Mouse (Mus musculus) forebrain, embryonic 15.5 days (tissue): ENCODE measurements around the gene Lrmp. TPM values are rescaled to one million over a fixed set of nuclear protein-coding genes. Genes with fewer than 3 reads are reported as not detected.
"Not testable (repeated sequence)": the region's sequence is repeated elsewhere in the genome, so short reads cannot be mapped to it uniquely, and the experiment has no call there.

Experiments used
- ATAC-seq: fragments of 200-750 bp; cut with Nextera tagmentation; replicated peaks from 2 replicates; pipeline ENCODE4 v1.8.0; 2017; ENCODE audit warnings: mild to moderate bottlenecking, moderate TSS enrichment, moderate library complexity
- H3K27ac ChIP-seq: fragments of 300-500 bp; sonication (generic); replicated peaks from 2 replicates; pipeline ENCODE4 v1.5.1; 2015; ENCODE audit warnings: mild to moderate bottlenecking, inconsistent platforms
- H3K27me3 ChIP-seq: fragments of 300-500 bp; sonication (generic); 2 replicates; pipeline ENCODE4 v1.6.1; 2015; ENCODE audit warnings: inconsistent platforms
- H3K36me3 ChIP-seq: fragments of 300-500 bp; sonication (generic); 2 replicates; pipeline ENCODE4 v1.6.1; 2015; ENCODE audit warnings: mild to moderate bottlenecking, inconsistent platforms
- H3K4me1 ChIP-seq: fragments of 300-500 bp; sonication (generic); 2 replicates; pipeline ENCODE4 v1.6.1; 2015; ENCODE audit warnings: inconsistent platforms
- H3K4me2 ChIP-seq: fragments of 300-500 bp; sonication (generic); replicated peaks from 2 replicates; pipeline ENCODE4 v1.6.1; 2015; ENCODE audit warnings: mild to moderate bottlenecking, inconsistent platforms
- H3K4me3 ChIP-seq: fragments of 300-500 bp; sonication (generic); 2 replicates; pipeline ENCODE4 v1.5.1; 2015; ENCODE audit warnings: mild to moderate bottlenecking, inconsistent platforms
- H3K9ac ChIP-seq: fragments of 300-500 bp; sonication (generic); replicated peaks from 2 replicates; pipeline ENCODE4 v1.6.1; 2015; ENCODE audit warnings: mild to moderate bottlenecking, inconsistent platforms
- H3K9me3 ChIP-seq: fragments of 300-500 bp; sonication (generic); 2 replicates; pipeline ENCODE4 v1.6.1; 2016; ENCODE audit warnings: inconsistent platforms
- WGBS: fragments of 180-500 bp; shearing (Covaris S2); methylation state at CpG from one replicate; pipeline ENCODE4 v1.1.7; 2015; ENCODE audit warnings: mixed read lengths; 5-methylcytosine and 5-hydroxymethylcytosine counted together
- polyA plus RNA-seq: library from polyadenylated mRNA; unstranded; fragments of >200 nt; fragmentation: Nextera tagmentation; extraction: Ambion mirVana; gene quantifications from 2 replicates; pipeline ENCODE4 v1.2.1, GENCODE M21; 2015

The Lrmp gene
- polyA plus RNA-seq, 1 experiment from 2014 or later, result 0.69 TPM

GRCm38 (mm10) chr6:145125591-145126113 lies 10.2 kb downstream of the Lrmp start:
- 66% methylated on average over 7 of the region's 7 CpGs for WGBS
- Histone ChIP-seq H3K9me3 (no peaks in the 10 kb centered on the region), H3K27me3 (no peaks in the 10 kb centered on the region), H3K4me1 (no peaks in the 10 kb centered on the region), H3K4me2 (no peak overlapping the region), H3K9ac (no peak overlapping the region), H3K36me3 (no peaks in the 10 kb centered on the region), H3K4me3 (no peak overlapping the region), H3K27ac (no peak overlapping the region)
- ATAC-seq, result no peak

DNA sequence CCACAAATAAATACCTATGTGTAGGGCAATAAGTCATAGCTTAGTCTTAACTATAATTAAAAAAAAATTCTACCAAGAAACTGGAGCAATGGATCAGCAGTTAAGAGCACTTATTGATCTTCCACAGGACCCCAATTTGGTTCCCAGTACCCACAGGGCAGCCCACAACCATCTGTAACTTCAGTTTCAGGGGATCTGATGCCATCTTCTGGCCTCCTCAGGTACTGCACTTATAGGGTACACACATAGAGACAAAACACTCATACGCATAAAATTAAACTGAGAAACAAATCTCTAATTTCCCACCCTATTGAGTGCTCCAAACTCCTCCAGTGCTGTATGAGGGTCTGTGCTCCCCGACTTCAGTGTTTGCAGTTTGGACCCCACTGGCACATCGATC lies 12.2 kb downstream of the Lrmp start:
- H3K27me3 ChIP-seq, result no peaks in the 10 kb centered on the region
- no peaks in the 10 kb centered on the region for H3K4me1 ChIP-seq
- H3K4me2 ChIP-seq, result no peak overlapping the region
- H3K4me3 ChIP-seq, result no peak overlapping the region
- no peaks in the 10 kb centered on the region for H3K9me3 ChIP-seq
- H3K27ac ChIP-seq, result no peak overlapping the region
- ATAC-seq, result no peak
- H3K36me3 ChIP-seq, result no peaks in the 10 kb centered on the region
- 96% methylated on average over 3 of the region's 3 CpGs for WGBS
- no peak overlapping the region for H3K9ac ChIP-seq

- H3K4me2 ChIP-seq, result no peak overlapping the region
- no peak for ATAC-seq
- H3K9ac ChIP-seq, result no peak overlapping the region
- 79% methylated on average over 4 of the region's 4 CpGs for WGBS
- H3K4me1 ChIP-seq, result no peaks in the 10 kb centered on the region
- no peak overlapping the region for H3K4me3 ChIP-seq
- no peaks in the 10 kb centered on the region for H3K36me3 ChIP-seq
- H3K27ac ChIP-seq, result no peak overlapping the region
- H3K27me3 ChIP-seq, result no peaks in the 10 kb centered on the region
- no peaks in the 10 kb centered on the region for H3K9me3 ChIP-seq
Measured at GRCm38 (mm10) chr6:145129563-145129962, 14.1 kb downstream of the Lrmp start.

GRCm38 (mm10) chr6:145131991-145132390 lies 16.5 kb downstream of the Lrmp start:
- H3K27me3 ChIP-seq, result no peaks in the 10 kb centered on the region
- no peak for ATAC-seq
- WGBS, result 89% methylated on average over 5 of the region's 5 CpGs
- H3K4me3 ChIP-seq, result no peak overlapping the region
- no peaks in the 10 kb centered on the region for H3K36me3 ChIP-seq
- H3K9ac ChIP-seq, result no peak overlapping the region
- H3K27ac ChIP-seq, result no peak overlapping the region
- no peaks in the 10 kb centered on the region for H3K4me1 ChIP-seq
- no peak overlapping the region for H3K4me2 ChIP-seq
- no peaks in the 10 kb centered on the region for H3K9me3 ChIP-seq

- not testable (repeated sequence) for H3K4me2 ChIP-seq, H3K27me3 ChIP-seq, H3K9me3 ChIP-seq, ATAC-seq, H3K4me1 ChIP-seq, H3K27ac ChIP-seq, H3K9ac ChIP-seq, H3K4me3 ChIP-seq, H3K36me3 ChIP-seq
- WGBS, result 79% methylated on average over 5 of the region's 5 CpGs
Measured at GRCm38 (mm10) chr6:145132969-145133368, 17.5 kb downstream of the Lrmp start.

GRCm38 (mm10) chr6:145135295-145135694 lies 19.8 kb downstream of the Lrmp start:
- H3K9me3 ChIP-seq, result no peaks in the 10 kb centered on the region
- H3K27me3 ChIP-seq, result no peaks in the 10 kb centered on the region
- no peak overlapping the region for H3K9ac ChIP-seq
- H3K4me2 ChIP-seq, result no peak overlapping the region
- no peaks in the 10 kb centered on the region for H3K4me1 ChIP-seq
- no peak overlapping the region for H3K27ac ChIP-seq
- H3K36me3 ChIP-seq, result no peaks in the 10 kb centered on the region
- ATAC-seq, result no peak
- WGBS, result 73% methylated on average over 3 of the region's 3 CpGs
- no peak overlapping the region for H3K4me3 ChIP-seq

GRCm38 (mm10) chr6:145135804-145136203 lies 20.4 kb downstream of the Lrmp start:
- no peak for ATAC-seq
- H3K27ac ChIP-seq, result no peak overlapping the region
- WGBS, result 89% methylated on average over 9 of the region's 9 CpGs
- no peak overlapping the region for H3K9ac ChIP-seq
- H3K36me3 ChIP-seq, result no peaks in the 10 kb centered on the region
- no peak overlapping the region for H3K4me3 ChIP-seq
- no peak overlapping the region for H3K4me2 ChIP-seq
- H3K9me3 ChIP-seq, result no peaks in the 10 kb centered on the region
- H3K27me3 ChIP-seq, result no peaks in the 10 kb centered on the region
- no peaks in the 10 kb centered on the region for H3K4me1 ChIP-seq

GRCm38 (mm10) chr6:145136831-145137230 lies 21.4 kb downstream of the Lrmp start:
- no peak overlapping the region for H3K27ac ChIP-seq
- no peaks in the 10 kb centered on the region for H3K4me1 ChIP-seq
- no peak overlapping the region for H3K4me3 ChIP-seq
- H3K36me3 ChIP-seq, result no peaks in the 10 kb centered on the region
- WGBS, result 91% methylated on average over 5 of the region's 5 CpGs
- H3K27me3 ChIP-seq, result no peaks in the 10 kb centered on the region
- no peak overlapping the region for H3K9ac ChIP-seq
- no peaks in the 10 kb centered on the region for H3K9me3 ChIP-seq
- ATAC-seq, result no peak
- H3K4me2 ChIP-seq, result no peak overlapping the region

GRCm38 (mm10) chr6:145139236-145139635 lies 23.8 kb downstream of the Lrmp start:
- H3K27ac ChIP-seq, result no peak overlapping the region
- H3K9me3 ChIP-seq, result no peaks in the 10 kb centered on the region
- no peaks in the 10 kb centered on the region for H3K36me3 ChIP-seq
- H3K4me1 ChIP-seq, result no peaks in the 10 kb centered on the region
- H3K4me3 ChIP-seq, result no peak overlapping the region
- H3K9ac ChIP-seq, result no peak overlapping the region
- WGBS, result 91% methylated on average over 13 of the region's 13 CpGs
- H3K4me2 ChIP-seq, result no peak overlapping the region
- H3K27me3 ChIP-seq, result no peaks in the 10 kb centered on the region
- ATAC-seq, result no peak

DNA sequence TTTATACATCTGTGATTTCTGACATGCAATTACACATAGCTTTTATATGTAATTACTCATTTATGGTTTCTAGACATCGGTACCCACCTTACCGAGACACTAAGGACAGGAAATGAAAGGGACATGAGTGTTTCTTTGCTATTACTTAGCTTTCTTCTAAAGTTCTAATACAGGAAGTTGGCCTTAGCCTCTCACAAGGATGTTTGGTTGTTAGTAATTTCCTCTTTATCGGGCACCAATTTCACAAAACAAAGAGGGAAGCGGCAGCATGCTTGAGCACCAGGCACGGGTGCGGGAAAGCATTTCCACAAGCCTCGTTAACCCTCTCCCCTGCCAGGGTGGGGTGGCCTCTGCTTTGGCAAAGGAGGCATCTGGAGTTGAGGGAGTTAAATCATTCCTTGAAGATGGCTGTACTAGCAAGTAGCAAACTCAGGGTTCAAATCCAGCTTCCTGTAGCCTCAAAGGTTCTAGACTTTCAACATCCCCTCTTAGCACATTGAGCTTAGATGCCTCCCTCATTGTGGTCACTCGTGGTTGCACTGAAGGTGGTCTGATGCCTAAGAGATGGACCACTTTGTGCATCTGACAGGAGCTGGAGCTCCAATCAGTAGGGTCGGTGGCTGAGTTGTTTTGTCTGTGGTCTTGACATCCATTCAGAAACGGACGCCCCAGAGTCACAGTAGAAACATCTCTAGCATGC lies 24.5 kb downstream of the Lrmp start:
- no peaks in the 10 kb centered on the region for H3K36me3 ChIP-seq
- no peaks in the 10 kb centered on the region for H3K4me1 ChIP-seq
- no peak for ATAC-seq
- 60% methylated on average over 11 of the region's 11 CpGs for WGBS
- H3K9me3 ChIP-seq, result no peaks in the 10 kb centered on the region
- H3K4me2 ChIP-seq, result no peak overlapping the region
- H3K4me3 ChIP-seq, result no peak overlapping the region
- H3K9ac ChIP-seq, result no peak overlapping the region
- H3K27ac ChIP-seq, result no peak overlapping the region
- no peaks in the 10 kb centered on the region for H3K27me3 ChIP-seq

- Histone ChIP-seq H3K4me2 (no peak overlapping the region), H3K4me1 (no peaks in the 10 kb centered on the region), H3K4me3 (no peak overlapping the region), H3K9ac (no peak overlapping the region), H3K36me3 (no peaks in the 10 kb centered on the region), H3K27me3 (no peaks in the 10 kb centered on the region), H3K9me3 (no peaks in the 10 kb centered on the region), H3K27ac (no peak overlapping the region)
- ATAC-seq, result no peak
- WGBS, result 73% methylated on average over 11 of the region's 11 CpGs
Measured at GRCm38 (mm10) chr6:145140706-145141105, 25.3 kb downstream of the Lrmp start.

- H3K4me2 ChIP-seq, result no peak overlapping the region
- no peak overlapping the region for H3K27ac ChIP-seq
- no peak for ATAC-seq
- H3K27me3 ChIP-seq, result no peaks in the 10 kb centered on the region
- no peaks in the 10 kb centered on the region for H3K4me1 ChIP-seq
- no peaks in the 10 kb centered on the region for H3K36me3 ChIP-seq
- no peak overlapping the region for H3K4me3 ChIP-seq
- no peak overlapping the region for H3K9ac ChIP-seq
- 92% methylated on average over 12 of the region's 12 CpGs for WGBS
- H3K9me3 ChIP-seq, result no peaks in the 10 kb centered on the region
Measured at GRCm38 (mm10) chr6:145141827-145142226, 26.4 kb downstream of the Lrmp start.

GRCm38 (mm10) chr6:145145173-145145572 lies 29.7 kb downstream of the Lrmp start:
- no peaks in the 10 kb centered on the region for H3K9me3 ChIP-seq
- WGBS, result 73% methylated on average over 7 of the region's 7 CpGs

More at GRCm38 (mm10) chr6:145145173-145145572, 29.7 kb downstream of the Lrmp start:
- Histone ChIP-seq H3K4me1 (no peaks in the 10 kb centered on the region), H3K27me3 (no peaks in the 10 kb centered on the region), H3K9ac (no peak overlapping the region), H3K4me2 (no peak overlapping the region), H3K4me3 (no peak overlapping the region), H3K36me3 (no peaks in the 10 kb centered on the region), H3K27ac (no peak overlapping the region)
- ATAC-seq, result no peak
